Mouse (Mus musculus): ENCODE data around the gene Coro1c. TPM values are rescaled to one million over a fixed set of nuclear protein-coding genes. Genes with fewer than 3 reads are reported as not detected.
A peak's percentile ranks its signal among the peaks of the same experiment; 100 is the strongest.

Gene Coro1c
- polyA plus RNA-seq, 1 experiment from 2014 or later: 116 TPM

- Histone ChIP-seq H3K9me3 (ENCODE audit: control insufficient read depth) (no peaks in the 10 kb centered on the region), H3K9ac (ENCODE audit: low read depth, low read length) (no peak overlapping the region), H3K36me3 (ENCODE audit: control insufficient read depth, insufficient read depth) (peaks cover 28% of the 10 kb centered on the region), H3K4me3 (ENCODE audit: low read depth, low read length) (no peak overlapping the region), H3K27me3 (replicated peaks; ENCODE audit: control insufficient read depth, insufficient read depth, low read length) (no peaks in the 10 kb centered on the region), H3K27ac (ENCODE audit: low read depth, low read length) (0 out of 2 replicates have a peak overlapping the region, but pooled peaks have one; percentile 3), H3K4me1 (replicated peaks; ENCODE audit: control insufficient read depth, insufficient read depth, low read length) (no peaks in the 10 kb centered on the region), H3K4me2 (replicated peaks; ENCODE audit: low read depth) (no peak overlapping the region)
- no peak for TF ChIP-seq CTCF (IDR thresholded peaks at IDR 0.05; ENCODE audit: low read depth)
- 35% methylated on average over 5 of the region's 5 CpGs for WGBS
- ATAC-seq: no peak
These were observed 49.6 kb downstream of the Coro1c start for GRCm38 (mm10) chr5:113858971-113859370.

DNA sequence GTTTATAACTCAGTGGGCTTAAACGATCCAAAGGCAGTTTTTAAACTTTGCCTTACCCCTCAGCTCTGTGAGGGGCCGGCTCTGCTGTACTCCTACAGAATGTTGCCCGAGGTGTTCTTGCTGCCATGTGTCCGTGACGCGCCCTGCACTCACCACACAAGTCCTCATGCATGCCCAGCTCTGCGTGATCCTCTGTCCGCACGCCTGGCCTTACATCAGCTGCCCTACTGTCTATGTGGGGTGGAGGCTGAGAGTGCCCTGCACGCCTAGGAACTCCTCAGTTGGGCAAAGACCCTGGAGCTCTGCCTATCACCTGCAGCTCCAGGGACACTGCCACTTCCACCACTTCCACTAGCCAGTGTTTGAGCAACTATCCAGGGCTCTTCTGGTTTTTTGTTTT is 50.0 kb downstream of the Coro1c start:
- TF ChIP-seq CTCF (IDR thresholded peaks at IDR 0.05; ENCODE audit: low read depth): no peak
- 79% methylated on average over 10 of the region's 10 CpGs for WGBS
- Histone ChIP-seq H3K27me3 (replicated peaks; ENCODE audit: control insufficient read depth, insufficient read depth, low read length) (no peaks in the 10 kb centered on the region), H3K4me3 (ENCODE audit: low read depth, low read length) (no peak overlapping the region), H3K4me2 (replicated peaks; ENCODE audit: low read depth) (no peak overlapping the region), H3K9ac (ENCODE audit: low read depth, low read length) (no peak overlapping the region), H3K4me1 (replicated peaks; ENCODE audit: control insufficient read depth, insufficient read depth, low read length) (no peaks in the 10 kb centered on the region), H3K36me3 (ENCODE audit: control insufficient read depth, insufficient read depth) (peaks cover 26% of the 10 kb centered on the region; the same call in 1 of the 2 replicates), H3K27ac (ENCODE audit: low read depth, low read length) (no peak overlapping the region), H3K9me3 (ENCODE audit: control insufficient read depth) (no peaks in the 10 kb centered on the region)
- no peak for ATAC-seq

GRCm38 (mm10) chr5:113857631-113858030 is 50.9 kb downstream of the Coro1c start:
- WGBS: 62% methylated on average over 8 of the region's 8 CpGs
- H3K9ac ChIP-seq (ENCODE audit: low read depth, low read length): no peak overlapping the region
- H3K36me3 ChIP-seq (ENCODE audit: control insufficient read depth, insufficient read depth): peaks cover 21% of the 10 kb centered on the region; the same call in 1 of the 2 replicates
- H3K4me2 ChIP-seq (replicated peaks; ENCODE audit: low read depth): no peak overlapping the region
- no peak for ATAC-seq
- H3K27me3 ChIP-seq (replicated peaks; ENCODE audit: control insufficient read depth, insufficient read depth, low read length): no peaks in the 10 kb centered on the region
- TF ChIP-seq CTCF (IDR thresholded peaks at IDR 0.05; ENCODE audit: low read depth): peak; percentile 41
- no peaks in the 10 kb centered on the region for H3K4me1 ChIP-seq (replicated peaks; ENCODE audit: control insufficient read depth, insufficient read depth, low read length)
- H3K27ac ChIP-seq (ENCODE audit: low read depth, low read length): no peak overlapping the region
- no peaks in the 10 kb centered on the region for H3K9me3 ChIP-seq (ENCODE audit: control insufficient read depth)
- no peak overlapping the region for H3K4me3 ChIP-seq (ENCODE audit: low read depth, low read length)

DNA sequence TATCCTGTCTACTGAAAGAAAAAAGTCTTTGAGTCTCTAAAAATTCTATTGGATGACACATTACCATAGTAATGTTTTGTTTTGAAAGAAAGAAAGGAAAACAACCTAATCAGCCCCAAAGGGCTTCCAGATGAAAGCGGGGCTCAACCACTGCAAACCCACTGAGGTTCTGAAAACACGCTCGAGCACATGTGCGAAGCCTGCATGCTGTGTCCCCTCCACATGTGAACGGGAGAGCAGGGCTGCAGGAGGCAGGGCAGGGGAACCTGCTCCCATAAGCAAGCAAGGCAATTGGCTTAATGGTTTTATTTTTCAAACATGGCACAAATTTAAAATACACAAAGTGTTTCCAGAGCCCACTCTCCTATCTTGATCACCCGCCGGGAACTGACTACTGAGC is 51.9 kb downstream of the Coro1c start:
- no peak overlapping the region for H3K9ac ChIP-seq (ENCODE audit: low read depth, low read length)
- 72% methylated on average over 7 of the region's 7 CpGs for WGBS
- no peak for ATAC-seq
- H3K4me3 ChIP-seq (ENCODE audit: low read depth, low read length): no peak overlapping the region
- no peaks in the 10 kb centered on the region for H3K9me3 ChIP-seq (ENCODE audit: control insufficient read depth)
- H3K4me2 ChIP-seq (replicated peaks; ENCODE audit: low read depth): no peak overlapping the region
- H3K27ac ChIP-seq (ENCODE audit: low read depth, low read length): no peak overlapping the region
- no peaks in the 10 kb centered on the region for H3K4me1 ChIP-seq (replicated peaks; ENCODE audit: control insufficient read depth, insufficient read depth, low read length)
- H3K27me3 ChIP-seq (replicated peaks; ENCODE audit: control insufficient read depth, insufficient read depth, low read length): no peaks in the 10 kb centered on the region
- TF ChIP-seq CTCF (IDR thresholded peaks at IDR 0.05; ENCODE audit: low read depth): no peak
- peaks cover 24% of the 10 kb centered on the region; the same call in 1 of the 2 replicates for H3K36me3 ChIP-seq (ENCODE audit: control insufficient read depth, insufficient read depth)

GRCm38 (mm10) chr5:113855696-113856095 is 52.9 kb downstream of the Coro1c start:
- no peak overlapping the region for H3K4me2 ChIP-seq (replicated peaks; ENCODE audit: low read depth)
- H3K9me3 ChIP-seq (ENCODE audit: control insufficient read depth): no peaks in the 10 kb centered on the region
- H3K9ac ChIP-seq (ENCODE audit: low read depth, low read length): no peak overlapping the region
- H3K4me3 ChIP-seq (ENCODE audit: low read depth, low read length): no peak overlapping the region
- ATAC-seq: no peak
- no peaks in the 10 kb centered on the region for H3K27me3 ChIP-seq (replicated peaks; ENCODE audit: control insufficient read depth, insufficient read depth, low read length)
- H3K36me3 ChIP-seq (ENCODE audit: control insufficient read depth, insufficient read depth): peaks cover 25% of the 10 kb centered on the region
- WGBS: 70% methylated on average over 3 of the region's 3 CpGs
- H3K27ac ChIP-seq (ENCODE audit: low read depth, low read length): no peak overlapping the region
- 0 out of 2 replicates have a peak, but pooled peaks have one; percentile 1 for TF ChIP-seq CTCF (IDR thresholded peaks at IDR 0.05; ENCODE audit: low read depth)
- H3K4me1 ChIP-seq (replicated peaks; ENCODE audit: control insufficient read depth, insufficient read depth, low read length): no peaks in the 10 kb centered on the region

- Histone ChIP-seq H3K4me2 (replicated peaks; ENCODE audit: low read depth) (no peak overlapping the region), H3K9me3 (ENCODE audit: control insufficient read depth) (no peaks in the 10 kb centered on the region), H3K27me3 (replicated peaks; ENCODE audit: control insufficient read depth, insufficient read depth, low read length) (no peaks in the 10 kb centered on the region), H3K4me1 (replicated peaks; ENCODE audit: control insufficient read depth, insufficient read depth, low read length) (no peaks in the 10 kb centered on the region), H3K9ac (ENCODE audit: low read depth, low read length) (no peak overlapping the region), H3K27ac (ENCODE audit: low read depth, low read length) (no peak overlapping the region; the same call in 1 of the 2 replicates), H3K36me3 (ENCODE audit: control insufficient read depth, insufficient read depth) (peaks cover 31% of the 10 kb centered on the region), H3K4me3 (ENCODE audit: low read depth, low read length) (no peak overlapping the region)
- no peak for ATAC-seq
- TF ChIP-seq CTCF (IDR thresholded peaks at IDR 0.05; ENCODE audit: low read depth): no peak
- 89% methylated on average over 10 of the region's 10 CpGs for WGBS
These were observed 53.4 kb downstream of the Coro1c start for GRCm38 (mm10) chr5:113855117-113855516.

GRCm38 (mm10) chr5:113854494-113854893 is 54.1 kb downstream of the Coro1c start:
- Histone ChIP-seq H3K4me2 (replicated peaks; ENCODE audit: low read depth) (no peak overlapping the region), H3K9ac (ENCODE audit: low read depth, low read length) (no peak overlapping the region), H3K27me3 (replicated peaks; ENCODE audit: control insufficient read depth, insufficient read depth, low read length) (no peaks in the 10 kb centered on the region), H3K4me1 (replicated peaks; ENCODE audit: control insufficient read depth, insufficient read depth, low read length) (no peaks in the 10 kb centered on the region), H3K36me3 (ENCODE audit: control insufficient read depth, insufficient read depth) (peaks cover 37% of the 10 kb centered on the region), H3K27ac (ENCODE audit: low read depth, low read length) (no peak overlapping the region), H3K4me3 (ENCODE audit: low read depth, low read length) (no peak overlapping the region), H3K9me3 (ENCODE audit: control insufficient read depth) (no peaks in the 10 kb centered on the region)
- peak; percentile 99 for TF ChIP-seq CTCF (IDR thresholded peaks at IDR 0.05; ENCODE audit: low read depth)
- WGBS: 35% methylated on average over 14 of the region's 14 CpGs
- peak; percentile 41; the same call in 1 of the 2 replicates for ATAC-seq

Measured in intestine, postnatal 0 days (tissue).